Mouse (Mus musculus): ENCODE measurements around the gene Rps4x. TPM values are rescaled to one million over a fixed set of nuclear protein-coding genes. Genes with fewer than 3 reads are reported as not detected.

The Rps4x gene
- polyA plus RNA-seq, 1 experiment: 14.4 TPM

DNA sequence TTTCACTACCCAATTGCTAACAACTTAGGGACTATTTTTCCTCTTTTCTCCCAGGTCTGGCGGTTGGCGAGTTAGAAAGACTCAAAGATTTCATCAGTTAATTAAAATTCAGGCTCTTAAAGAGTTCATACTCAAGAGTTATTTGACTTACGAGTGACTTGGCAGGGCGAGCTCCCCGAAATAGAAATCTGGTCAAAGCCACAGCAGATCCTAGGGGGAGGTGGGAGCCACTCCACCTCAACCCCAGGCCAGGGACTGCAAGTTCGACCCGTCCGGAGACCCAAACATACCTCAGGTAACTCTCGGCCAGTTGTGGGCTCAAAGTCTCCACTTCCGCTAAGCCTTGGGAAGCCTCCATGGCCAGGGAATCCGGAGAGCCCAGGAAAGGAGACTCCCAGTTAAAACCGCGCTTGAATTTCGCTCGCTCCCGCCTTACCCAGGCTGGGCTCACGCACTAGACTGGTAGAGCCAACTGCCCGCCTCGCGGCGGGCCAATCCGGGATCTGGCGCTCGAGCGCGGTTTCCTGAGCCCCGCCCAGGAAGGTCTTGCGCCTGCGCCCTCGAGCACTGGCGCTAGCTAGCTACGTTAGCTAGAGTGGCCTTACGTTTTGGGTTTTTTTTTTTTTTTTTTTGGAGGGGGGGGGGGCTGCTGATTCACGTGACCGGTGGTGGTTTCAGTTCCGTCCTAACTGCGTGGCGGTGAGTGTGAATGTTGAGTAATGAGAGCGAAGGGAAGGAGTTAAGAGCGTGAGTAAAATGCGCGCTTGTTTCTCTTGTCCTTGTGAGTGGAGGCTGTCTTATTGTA, 32.4 kb downstream of the Rps4x start, which contains the start of gene Ercc6l:
Gene Ercc6l, minus strand, starts transcription at position 474 of the 805 bp plus-strand sequence.
- TF ChIP-seq GATA1 (IDR thresholded peaks at IDR 0.05; ENCODE audit: low read length) (no peak), TAL1 (IDR thresholded peaks at IDR 0.05; ENCODE audit: low read length) (no peak)
- Histone ChIP-seq H3K9me3 (ENCODE audit: control insufficient read depth, low read length) (peaks cover 2% of the 10 kb centered on the region; the same call in 1 of the 2 replicates), H3K4me1 (ENCODE audit: control insufficient read depth) (peaks cover 22% of the 10 kb centered on the region), H3K36me3 (ENCODE audit: control insufficient read depth) (peaks cover 20% of the 10 kb centered on the region), H3K4me3 (replicated peaks) (peak within 1 kb of the TSS; percentile 87), H3K27me3 (ENCODE audit: control insufficient read depth) (no peaks in the 10 kb centered on the region)

DNA sequence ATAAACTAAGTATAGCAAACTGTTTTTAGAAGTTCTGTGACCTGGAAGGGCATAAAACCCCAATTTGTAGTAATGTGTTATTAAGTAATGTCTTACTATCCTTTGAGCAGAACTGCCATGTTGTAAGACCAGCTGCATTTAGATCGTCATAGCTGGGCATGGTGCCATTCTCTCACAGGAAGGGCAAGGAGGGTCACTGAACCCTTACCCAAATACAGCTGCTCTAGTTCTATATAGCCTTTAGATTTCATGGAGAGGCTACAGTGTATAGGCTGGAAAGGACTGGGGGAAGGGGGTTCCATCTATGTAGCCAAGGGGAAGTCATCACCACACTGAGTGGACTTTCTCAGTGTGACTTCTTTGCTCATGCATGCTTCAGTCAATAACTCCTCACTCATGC, 48.0 kb downstream of the Rps4x start:
- Histone ChIP-seq H3K9me3 (ENCODE audit: control insufficient read depth, low read length) (no peaks in the 10 kb centered on the region), H3K4me3 (replicated peaks) (no peak overlapping the region), H3K4me1 (ENCODE audit: control insufficient read depth) (no peaks in the 10 kb centered on the region), H3K27me3 (ENCODE audit: control insufficient read depth) (no peaks in the 10 kb centered on the region), H3K36me3 (ENCODE audit: control insufficient read depth) (peaks cover 48% of the 10 kb centered on the region)
- no peak for TF ChIP-seq TAL1 (IDR thresholded peaks at IDR 0.05; ENCODE audit: low read length)
- TF ChIP-seq GATA1 (IDR thresholded peaks at IDR 0.05; ENCODE audit: low read length): no peak

Other genes with a start within 250 kb of the Rps4x start
- gene Rtl5, start 118.1 kb downstream of the Rps4x start, polyA plus RNA-seq (2012): 0.04 TPM in 1 of 2 replicates, not detected in the other
- 2.2 and 2.6 TPM in 2 replicates for gene Pin4, start 69.9 kb downstream of the Rps4x start, polyA plus RNA-seq (2012)
- gene Ercc6l, start 32.3 kb downstream of the Rps4x start, polyA plus RNA-seq (2012): 0.09 and 0.20 TPM in 2 replicates
- gene Cited1, start 62.8 kb upstream of the Rps4x start, polyA plus RNA-seq (2012): 0.20 and 0.29 TPM in 2 replicates

Data from erythroblast, embryonic 14.5 days (primary cell).